Mouse (Mus musculus): ENCODE results near the gene Ryr2.

The Ryr2 gene

GRCm38 (mm10) chr13:11772173-11772572 lies 334.6 kb downstream of the Ryr2 start:
- no peak for DNase-seq (ENCODE audit: low read depth)

DNA sequence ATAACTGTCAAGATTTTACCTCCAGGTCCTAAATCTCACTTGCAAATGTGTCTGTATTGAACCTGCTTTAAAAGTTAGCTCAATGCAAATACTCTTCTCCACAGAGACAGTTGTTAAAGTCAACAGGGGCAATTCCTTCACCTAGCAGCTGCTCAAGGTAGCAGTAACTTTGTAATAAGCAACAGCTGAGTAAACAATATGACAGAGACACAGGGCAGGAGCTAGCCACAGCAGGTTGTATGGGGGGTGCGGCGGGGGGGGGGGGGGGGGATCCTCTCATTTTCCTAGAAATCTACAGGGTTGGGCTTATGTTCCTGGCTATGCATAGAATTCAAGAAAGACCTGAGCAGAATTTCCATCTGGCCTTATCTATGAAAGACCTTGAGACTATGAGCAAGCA lies 339.8 kb downstream of the Ryr2 start:
- DNase-seq (ENCODE audit: low read depth), result no peak

DNA sequence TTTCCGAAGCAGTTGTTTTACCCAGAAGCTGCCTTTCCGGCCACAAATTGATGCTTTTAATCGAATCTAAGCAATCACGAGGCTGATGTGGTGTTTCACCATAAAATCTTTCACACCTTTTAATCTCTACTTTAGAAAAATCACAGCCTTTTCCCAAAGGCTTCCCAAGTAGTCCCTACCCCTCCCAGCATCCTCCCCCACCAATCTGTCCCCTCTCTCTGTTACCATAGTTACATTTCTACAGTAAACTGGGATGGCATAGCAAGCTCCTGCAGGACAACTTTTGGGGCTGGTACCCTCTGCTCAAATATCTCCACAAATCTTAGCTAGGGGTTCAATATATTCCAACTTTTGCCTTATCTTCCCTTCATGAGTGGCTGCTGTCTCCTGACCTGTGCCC lies 342.8 kb downstream of the Ryr2 start:
- DNase-seq (ENCODE audit: low read depth), result no peak

- DNase-seq (ENCODE audit: low read depth), result peak; percentile 42
These were observed 343.6 kb downstream of the Ryr2 start for GRCm38 (mm10) chr13:11763104-11763503.

- no peak for DNase-seq (ENCODE audit: low read depth)
These were observed 348.9 kb downstream of the Ryr2 start for GRCm38 (mm10) chr13:11757894-11758293.

DNA sequence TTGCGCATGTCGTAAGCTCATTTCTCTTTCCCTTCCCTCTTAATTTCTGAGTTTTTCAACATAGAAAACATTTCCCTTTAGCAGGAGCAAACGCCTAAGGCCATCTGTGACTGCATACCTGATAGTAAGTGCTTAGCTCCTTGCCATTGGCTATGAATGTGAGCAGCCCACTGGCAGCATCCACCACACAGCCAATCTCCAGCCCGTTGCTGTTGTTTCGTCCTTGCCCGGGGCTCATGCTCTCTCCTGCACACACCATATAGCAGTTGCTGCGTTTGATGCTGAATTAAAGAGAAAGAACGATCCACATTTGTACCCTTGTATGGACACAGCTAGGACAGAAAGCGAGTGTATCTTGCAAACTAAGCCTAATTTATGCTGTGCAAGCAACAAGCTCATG lies 361.3 kb downstream of the Ryr2 start:
- DNase-seq (ENCODE audit: low read depth), result no peak

DNA sequence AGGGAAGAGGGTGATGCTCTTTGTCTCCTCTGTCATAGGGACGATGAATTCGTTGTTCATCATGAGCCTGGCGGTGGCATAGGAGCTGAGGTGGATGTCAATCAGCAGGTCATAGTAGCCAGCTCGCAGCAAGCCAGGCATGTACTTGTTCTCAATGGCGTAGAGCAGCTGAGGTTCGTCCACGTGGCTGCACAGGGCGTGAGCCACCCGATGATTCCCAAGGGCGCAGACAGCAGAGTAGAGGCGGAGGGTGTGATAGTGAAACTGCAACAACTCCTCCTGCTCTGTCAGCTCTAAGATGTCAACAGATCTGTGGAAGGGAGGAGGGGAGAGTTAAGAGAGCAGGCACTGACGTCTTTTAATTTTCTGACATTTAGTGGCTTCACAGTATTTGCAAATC lies 368.5 kb downstream of the Ryr2 start:
- no peak for DNase-seq (ENCODE audit: low read depth)

GRCm38 (mm10) chr13:11716216-11716615 lies 390.5 kb downstream of the Ryr2 start:
- DNase-seq (ENCODE audit: low read depth), result no peak

DNA sequence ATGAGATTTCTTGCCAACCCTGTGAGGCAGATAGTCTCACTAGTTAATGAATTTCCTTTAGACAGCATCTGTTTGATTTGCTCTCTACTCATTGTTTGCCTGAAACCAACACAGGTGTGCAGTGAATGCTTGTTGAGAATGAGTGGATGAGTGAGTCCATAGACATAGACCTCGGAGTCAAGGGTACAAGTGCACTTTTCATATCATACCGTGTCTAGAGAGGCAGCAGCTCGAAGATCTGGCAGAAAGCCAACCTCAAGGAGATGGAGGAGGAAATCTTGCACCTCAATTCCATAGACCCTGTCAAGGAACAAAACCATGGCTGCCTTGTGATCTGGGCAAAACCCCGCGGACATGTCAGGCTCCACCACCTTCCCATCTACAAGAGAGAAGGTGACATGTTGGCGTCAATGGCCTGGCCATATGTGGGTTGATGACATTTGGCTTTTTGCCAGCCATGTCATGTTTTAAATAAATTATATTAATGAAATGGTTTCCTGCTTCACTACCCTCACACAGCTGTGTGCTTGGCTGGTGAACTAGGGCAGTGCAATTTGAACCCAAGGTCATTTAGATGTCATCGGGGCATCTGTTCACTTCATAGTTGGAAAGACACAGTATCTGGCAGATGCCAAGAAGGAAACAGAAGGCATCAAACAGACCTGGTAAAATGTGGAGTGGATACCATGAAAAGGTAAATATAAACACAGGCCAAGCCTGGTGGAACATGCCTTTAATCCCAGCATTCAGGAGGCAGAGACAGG lies 396.9 kb downstream of the Ryr2 start:
- DNase-seq (ENCODE audit: low read depth), result no peak

GRCm38 (mm10) chr13:11701721-11702120 lies 405.0 kb downstream of the Ryr2 start:
- DNase-seq (ENCODE audit: low read depth), result no peak

DNA sequence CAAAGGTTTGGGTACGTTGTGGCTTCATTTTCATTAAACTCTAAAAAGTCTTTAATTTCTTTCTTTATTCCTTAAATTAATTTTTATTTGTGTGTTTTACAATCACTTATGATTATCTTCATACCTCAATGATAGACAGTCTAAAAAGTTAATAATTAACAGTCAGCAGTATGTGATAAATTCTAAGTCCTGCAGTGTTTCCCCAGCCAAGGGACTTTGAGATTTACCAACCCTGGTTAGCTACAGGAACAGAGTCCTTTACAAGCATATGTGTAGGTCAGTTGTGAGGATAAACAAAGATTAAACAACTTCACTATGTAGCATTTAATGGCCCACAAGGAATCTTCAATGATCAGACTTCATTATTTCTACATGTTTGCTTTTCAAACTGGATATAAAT lies 410.2 kb downstream of the Ryr2 start:
- no peak for DNase-seq (ENCODE audit: low read depth)

DNA sequence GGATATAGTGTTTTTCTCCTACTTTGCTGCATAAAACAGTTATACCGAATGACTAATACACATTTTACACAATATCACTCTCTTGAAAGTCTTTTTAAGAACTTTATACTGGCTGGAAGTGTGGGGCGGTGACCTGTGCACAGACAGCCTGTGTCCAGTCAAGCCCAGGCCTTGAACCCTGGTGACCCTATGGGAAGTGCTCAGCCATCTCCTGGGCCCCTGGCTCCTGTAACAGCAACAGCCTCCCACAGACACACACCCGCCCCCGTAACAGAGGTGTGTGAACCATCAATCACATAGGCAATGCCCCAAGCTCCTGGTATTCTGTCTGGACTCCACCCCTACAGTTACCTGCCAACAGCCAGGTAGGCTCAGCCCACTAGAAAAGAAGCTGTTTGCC lies 424.9 kb downstream of the Ryr2 start:
- DNase-seq (ENCODE audit: low read depth), result no peak

DNA sequence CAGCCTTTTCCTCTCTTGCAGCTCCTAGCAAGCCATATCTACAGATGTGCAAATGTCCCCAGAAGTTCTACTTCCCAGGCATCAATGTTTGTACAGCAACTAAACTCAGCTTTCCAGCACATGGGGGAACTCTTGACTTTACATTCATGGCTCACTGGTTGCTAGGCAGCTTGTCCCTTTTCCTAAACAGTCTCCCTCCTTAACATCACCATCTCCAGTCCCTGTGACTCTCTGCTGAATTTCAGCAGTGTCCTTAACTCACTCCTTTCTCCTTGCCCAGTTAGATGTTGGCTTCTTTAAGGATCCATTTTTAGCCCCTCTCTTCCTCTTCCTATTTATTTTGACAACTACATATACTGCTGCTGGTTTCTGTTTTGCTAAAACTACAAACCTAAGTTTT lies 443.9 kb downstream of the Ryr2 start:
- DNase-seq (ENCODE audit: low read depth), result no peak

GRCm38 (mm10) chr13:11644846-11645245 lies 461.9 kb downstream of the Ryr2 start:
- DNase-seq (ENCODE audit: low read depth), result no peak

DNA sequence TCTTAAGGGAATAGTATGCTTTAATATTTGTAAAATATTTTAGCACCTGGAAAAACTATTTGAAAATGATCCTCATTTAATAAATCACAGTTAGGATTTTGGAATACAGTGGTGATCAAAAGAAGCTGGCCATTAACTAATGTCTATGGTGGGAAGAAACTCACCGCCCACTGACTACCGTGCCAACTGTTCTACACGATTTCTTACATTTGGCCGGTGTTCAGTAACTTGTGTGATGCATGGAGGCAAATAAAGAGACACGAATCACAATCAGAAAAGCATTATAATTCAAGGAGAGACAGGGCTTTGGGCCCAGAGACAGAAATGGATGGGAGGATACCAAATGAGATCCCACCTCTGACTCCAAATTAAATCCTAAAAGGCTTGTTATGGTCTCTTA lies 470.4 kb downstream of the Ryr2 start:
- no peak for DNase-seq (ENCODE audit: low read depth)

DNA sequence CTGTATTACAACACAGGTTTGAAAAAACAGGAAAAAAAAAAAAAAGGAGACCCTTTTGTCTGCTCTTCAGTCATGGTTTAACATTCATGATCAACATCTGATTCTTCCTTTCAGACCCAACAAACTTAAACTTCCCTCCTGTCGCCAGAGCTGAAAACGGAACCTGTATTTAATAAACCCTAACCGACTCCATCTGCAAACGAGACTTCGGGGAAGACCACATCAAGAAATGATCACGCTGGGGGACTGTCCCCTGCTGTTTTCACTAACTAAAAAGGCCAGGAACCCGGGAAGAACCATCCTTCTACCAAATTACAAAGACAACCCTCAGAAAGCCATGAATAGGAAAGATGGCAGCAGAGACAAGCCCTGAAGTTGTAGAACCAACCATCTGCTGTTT lies 482.2 kb downstream of the Ryr2 start:
- DNase-seq (ENCODE audit: low read depth), result no peak

- no peak for DNase-seq (ENCODE audit: low read depth)
These were observed 511.3 kb downstream of the Ryr2 start for GRCm38 (mm10) chr13:11595431-11595830.

DNA sequence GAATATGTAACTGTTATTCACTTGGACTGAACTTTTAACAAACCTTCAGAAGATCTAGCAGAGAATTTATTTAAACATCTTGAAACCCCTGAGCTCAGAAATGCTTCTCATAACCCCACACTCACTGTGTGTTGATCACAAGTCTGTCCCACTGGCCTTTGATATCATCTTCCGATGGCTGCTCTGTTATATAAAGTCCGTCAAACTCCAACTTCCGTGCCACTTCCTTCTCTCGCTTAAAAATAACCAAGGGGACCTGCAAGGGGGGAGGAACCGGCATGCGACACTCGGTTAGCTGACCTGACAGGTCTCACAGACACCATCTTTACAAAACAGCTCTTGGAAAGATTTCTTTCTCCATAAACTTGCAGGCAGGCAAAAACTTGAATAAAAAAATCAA lies 521.5 kb downstream of the Ryr2 start:
- no peak for DNase-seq (ENCODE audit: low read depth)

DNA sequence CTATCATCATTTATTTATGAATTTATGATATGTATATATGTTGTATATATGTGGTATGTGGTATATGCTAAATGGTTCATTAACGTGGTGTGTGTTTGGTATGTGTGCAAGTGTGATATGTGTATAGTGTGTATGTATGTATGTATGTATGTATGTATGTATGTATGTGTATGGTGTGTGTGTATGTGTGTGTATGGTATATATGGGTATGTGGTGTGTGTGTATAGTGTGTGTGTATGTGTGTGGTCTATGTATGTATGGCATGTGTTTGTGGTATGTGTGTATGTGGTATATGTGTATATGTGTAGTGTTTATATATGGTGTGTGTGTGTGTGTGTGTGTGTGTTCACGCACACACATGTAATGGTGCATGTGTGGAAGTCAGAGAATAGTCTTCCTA lies 534.2 kb downstream of the Ryr2 start:
- no peak for DNase-seq (ENCODE audit: low read depth)

DNA sequence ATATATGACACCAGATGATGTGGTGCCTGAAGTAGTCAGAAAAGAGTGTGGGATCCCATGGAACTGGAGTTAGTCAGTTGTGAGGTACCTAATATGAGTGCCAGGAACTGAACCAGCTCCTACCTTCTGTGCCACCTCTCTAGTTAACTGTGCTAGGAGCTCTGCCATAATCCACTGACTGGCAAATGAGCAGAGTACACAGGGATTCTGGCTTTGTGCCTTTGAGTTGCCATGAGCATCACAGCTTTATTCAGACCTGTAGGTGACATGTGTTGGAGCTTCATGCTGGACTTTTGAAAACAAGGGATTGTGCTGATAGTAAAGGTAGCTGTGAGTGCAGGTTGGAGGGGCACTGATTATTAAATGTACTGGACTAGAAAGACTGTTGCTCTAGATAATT lies 539.4 kb downstream of the Ryr2 start:
- no peak for DNase-seq (ENCODE audit: low read depth)

GRCm38 (mm10) chr13:11566486-11566885 lies 540.3 kb downstream of the Ryr2 start:
- no peak for DNase-seq (ENCODE audit: low read depth)

DNA sequence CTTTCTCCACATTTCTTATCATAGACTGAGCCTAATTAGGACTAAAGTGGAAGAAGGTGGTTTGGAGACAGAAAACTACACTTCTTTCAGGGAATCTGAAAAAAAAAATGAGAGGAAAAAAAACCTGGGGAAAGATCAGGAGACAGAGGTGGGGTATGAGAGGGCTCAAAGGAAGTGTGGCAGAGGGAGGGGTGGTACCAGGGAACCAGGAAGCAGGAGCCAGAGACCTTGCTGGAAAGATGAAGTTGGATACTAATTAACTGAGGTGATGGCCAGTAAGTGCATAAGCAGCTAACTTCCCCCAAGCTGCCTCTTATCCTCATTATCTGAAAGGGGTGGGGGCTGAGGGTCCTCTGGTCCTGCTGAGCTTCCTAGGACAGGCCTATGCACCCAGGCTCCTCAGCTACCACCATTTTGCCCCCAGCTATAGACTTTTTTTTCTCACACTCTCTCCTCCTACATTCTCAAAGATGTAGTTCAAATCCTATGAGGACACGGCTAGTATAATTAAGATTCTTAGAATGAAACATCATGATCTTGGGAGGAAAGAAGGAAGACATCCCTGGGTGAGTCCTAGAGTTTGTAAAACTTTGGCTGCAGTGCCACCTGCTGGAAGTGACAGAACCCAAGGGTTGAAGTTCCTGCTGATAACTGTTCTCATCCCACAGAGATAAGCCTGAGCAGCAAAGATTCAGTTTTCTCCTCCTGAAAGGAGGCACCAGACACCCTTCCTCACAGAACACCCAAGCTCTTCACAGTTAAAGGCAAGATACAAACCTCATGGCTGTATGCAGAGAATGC lies 543.3 kb downstream of the Ryr2 start:
- peak; percentile 54 for DNase-seq (ENCODE audit: low read depth)

DNA sequence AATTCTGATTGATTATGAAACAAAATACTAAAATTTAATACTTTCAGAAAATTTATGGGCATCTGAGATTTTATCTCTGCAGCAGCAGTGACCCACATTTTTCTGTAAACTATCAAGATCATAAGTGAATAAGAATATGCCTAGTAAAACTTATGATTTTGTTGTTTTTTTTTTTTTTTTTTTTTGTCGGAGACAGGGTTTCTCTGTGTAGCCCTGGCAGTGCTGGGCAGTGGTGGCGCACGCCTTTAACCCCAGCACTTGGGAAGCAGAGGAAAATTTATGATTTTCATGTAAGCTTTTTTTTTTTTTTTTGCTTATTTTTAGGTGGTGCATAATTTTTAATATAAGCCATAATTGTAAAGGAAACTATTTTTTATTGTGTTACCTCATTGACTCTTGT lies 557.1 kb downstream of the Ryr2 start:
- DNase-seq (ENCODE audit: low read depth), result no peak

DNA sequence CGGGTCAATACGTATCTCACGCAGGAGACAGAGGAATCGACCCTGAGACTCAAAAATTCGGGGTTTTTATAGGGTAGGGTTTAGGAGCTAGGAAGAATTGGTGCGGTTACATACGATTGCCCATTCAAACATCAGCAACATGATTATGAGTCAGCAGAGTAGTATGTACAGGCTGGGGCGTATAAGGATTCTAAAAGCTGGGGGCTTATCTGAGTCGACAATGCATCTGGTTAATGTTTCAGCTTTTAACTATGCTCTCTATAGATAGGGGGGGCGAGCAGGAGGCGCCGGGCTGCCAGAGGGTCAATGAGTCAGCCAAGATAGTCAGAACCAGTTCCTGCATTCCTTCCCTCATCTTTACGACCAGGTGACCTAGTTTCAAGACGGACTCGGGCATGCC lies 557.6 kb downstream of the Ryr2 start:
- DNase-seq (ENCODE audit: low read depth), result peak; percentile 2

All from 416B (cell line).